Comparison of ENCODE assay signal across 12 mouse cellular contexts in the genomic region with DNA sequence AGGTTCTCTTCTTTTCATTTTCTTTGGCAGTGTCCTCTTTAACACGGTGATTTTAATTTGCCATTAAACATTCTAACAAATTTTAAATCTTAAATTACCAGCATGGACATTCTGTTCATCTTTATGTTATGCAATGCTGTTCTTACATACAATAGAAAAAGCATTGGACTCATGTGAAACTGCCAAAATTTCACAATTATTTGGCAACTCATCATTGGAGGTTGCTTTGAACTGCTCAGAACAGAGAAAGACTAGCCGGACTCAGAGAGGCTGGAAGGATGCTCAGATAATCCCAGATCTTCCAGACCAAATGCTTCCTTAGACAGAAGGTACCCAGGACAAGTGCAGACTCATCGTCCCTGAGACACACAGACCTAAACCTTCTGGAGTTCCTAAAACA.
"Had no signal": no experiment of that assay in that cellular context is flagged by ENCODE, and none has a peak within 500 bp of the region (broad histone marks: within the 10 kb centered on the region; RNA-seq: fewer than 3 reads in every experiment).

No protein-coding gene starts in this region.

- DNase-seq: retina, postnatal 1 day; right cerebral cortex, adult 18-20 months; right cerebral cortex, postnatal 14 days; right cerebral cortex, postnatal 25 days; right cerebral cortex, postnatal 4 days; spleen, adult 18-20 months; thymus, adult 18-20 months; thymus, adult 2 months; thymus, postnatal 14 days; thymus, postnatal 25 days; thymus, postnatal 36 days; thymus, postnatal 4 days had no signal
